Mouse (Mus musculus): ENCODE results near the gene Rbm15b. TPM values are rescaled to one million over a fixed set of nuclear protein-coding genes. Genes with fewer than 3 reads are reported as not detected.

Rbm15b gene
- polyA plus RNA-seq, 1 experiment from 2014 or later = 32.9 TPM

DNA sequence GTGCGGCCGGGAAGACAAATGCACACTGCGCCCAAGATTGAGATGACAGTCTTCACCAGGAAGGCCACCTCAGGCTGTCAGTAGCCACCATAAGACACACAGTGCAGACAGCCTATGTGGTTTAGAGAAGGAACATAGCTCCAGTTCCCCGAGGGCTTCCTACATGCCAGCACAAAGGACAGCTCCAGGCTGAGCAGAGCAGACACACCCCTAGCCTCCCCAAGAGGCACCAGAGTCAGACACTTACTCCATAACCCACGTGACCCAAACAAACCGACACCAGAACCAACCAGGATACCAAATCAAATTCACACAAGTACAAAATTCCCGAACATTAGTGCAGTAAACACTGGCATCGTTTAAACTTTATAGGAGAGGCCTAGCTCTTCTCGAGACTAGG lies 2.1 kb upstream of the Rbm15b start:
- ATAC-seq (ENCODE audit: insufficient read depth, low FRiP score, low TSS enrichment) (no peak), DNase-seq (ENCODE audit: low spot score) (no peak)
- Histone ChIP-seq H3K4me3 (ENCODE audit: low read depth, low read length) (no peak overlapping the region), H3K27me3 (ENCODE audit: control insufficient read depth, insufficient read depth, low read length) (no peaks in the 10 kb centered on the region), H3K4me1 (ENCODE audit: control insufficient read depth, insufficient read depth, low read length) (peaks cover 25% of the 10 kb centered on the region), H3K36me3 (ENCODE audit: control insufficient read depth, insufficient read depth, low read length) (peaks cover 15% of the 10 kb centered on the region), H3K27ac (ENCODE audit: low read depth, low read length) (no peak overlapping the region), H3K4me2 (ENCODE audit: low read depth) (no peak overlapping the region), H3K9ac (ENCODE audit: low read length) (no peak overlapping the region), H3K9me3 (ENCODE audit: control insufficient read depth, low read length) (no peaks in the 10 kb centered on the region)
- WGBS = 91% methylated on average over 9 of the region's 9 CpGs

DNA sequence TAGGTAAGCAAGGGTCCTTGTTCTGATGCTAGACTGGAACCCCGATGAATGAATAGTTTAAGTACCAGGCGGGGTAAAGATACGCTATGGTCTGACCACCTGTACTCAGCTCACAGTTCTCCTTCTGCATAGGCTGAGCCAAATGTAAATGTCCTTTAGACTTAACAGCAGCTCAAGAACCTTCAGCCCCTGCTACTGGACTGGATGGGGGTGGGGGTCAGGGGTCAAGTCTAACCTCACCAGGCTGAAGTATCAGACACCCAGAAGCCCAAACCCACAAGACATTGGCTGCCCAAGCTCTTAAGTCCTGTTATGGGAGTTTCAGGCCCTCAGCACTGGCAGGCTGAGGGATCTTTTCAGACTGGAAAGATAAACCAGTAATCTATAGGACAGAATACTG lies 1.1 kb upstream of the Rbm15b start:
- Histone ChIP-seq H3K4me2 (ENCODE audit: low read depth) (no peak overlapping the region), H3K9me3 (ENCODE audit: control insufficient read depth, low read length) (no peaks in the 10 kb centered on the region), H3K27ac (ENCODE audit: low read depth, low read length) (no peak overlapping the region), H3K4me1 (ENCODE audit: control insufficient read depth, insufficient read depth, low read length) (peaks cover 31% of the 10 kb centered on the region), H3K9ac (ENCODE audit: low read length) (no peak overlapping the region), H3K4me3 (ENCODE audit: low read depth, low read length) (no peak overlapping the region), H3K27me3 (ENCODE audit: control insufficient read depth, insufficient read depth, low read length) (no peaks in the 10 kb centered on the region), H3K36me3 (ENCODE audit: control insufficient read depth, insufficient read depth, low read length) (peaks cover 15% of the 10 kb centered on the region)
- ATAC-seq (ENCODE audit: insufficient read depth, low FRiP score, low TSS enrichment) (no peak), DNase-seq (ENCODE audit: low spot score) (no peak)
- 88% methylated on average over 3 of the region's 3 CpGs for WGBS

DNA sequence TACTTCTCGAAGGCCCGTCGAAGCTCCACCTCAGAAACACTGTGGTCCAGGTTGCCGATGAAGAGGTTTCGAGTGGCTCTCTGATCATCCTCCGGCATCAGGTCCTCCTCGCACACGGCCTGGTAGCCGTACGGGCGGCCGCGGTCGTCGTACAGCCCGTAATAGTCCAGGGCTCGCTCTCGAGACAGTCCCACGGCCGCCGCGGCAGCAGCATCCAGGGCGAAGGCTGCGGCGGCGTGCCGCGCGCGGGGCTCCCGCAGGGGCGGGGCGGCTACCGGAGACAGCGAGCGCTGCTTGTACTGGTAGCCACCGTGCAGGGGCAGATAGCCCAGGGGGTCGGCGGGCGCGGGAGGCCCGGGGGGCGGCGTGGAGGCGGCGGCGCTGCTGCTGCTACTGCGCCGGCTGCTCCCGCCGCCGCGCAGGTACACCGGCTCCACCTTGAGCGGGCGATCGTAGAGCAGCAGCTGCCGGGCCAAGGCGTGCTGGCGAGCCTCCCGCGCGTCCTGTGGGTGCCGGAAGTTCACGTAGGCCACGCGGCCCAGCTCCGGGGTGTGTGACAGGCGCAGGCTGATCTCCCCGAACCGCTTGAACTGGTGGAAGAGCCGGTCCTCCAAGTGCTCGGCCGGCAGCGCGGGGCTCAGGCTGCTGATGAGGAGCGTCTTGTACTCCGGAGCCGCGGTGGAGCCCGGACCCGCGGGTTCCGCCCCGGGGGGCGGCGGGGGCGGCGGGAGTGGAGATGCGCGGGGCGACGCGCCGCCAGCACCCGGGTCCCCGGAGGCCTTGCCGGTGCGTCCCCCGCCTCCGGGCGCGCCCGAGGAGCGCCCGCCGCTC lies 1.1 kb downstream of the Rbm15b start:
- 0 out of 2 replicates have a peak, but pooled peaks have one; percentile 2 for ATAC-seq (ENCODE audit: insufficient read depth, low FRiP score, low TSS enrichment)
- peak overlapping the region; percentile 96 for H3K4me3 ChIP-seq (ENCODE audit: low read depth, low read length)
- H3K4me1 ChIP-seq (ENCODE audit: control insufficient read depth, insufficient read depth, low read length) = peaks cover 31% of the 10 kb centered on the region
- peak; percentile 55 for DNase-seq (ENCODE audit: low spot score)
- peaks cover 19% of the 10 kb centered on the region for H3K36me3 ChIP-seq (ENCODE audit: control insufficient read depth, insufficient read depth, low read length)
- no peaks in the 10 kb centered on the region for H3K9me3 ChIP-seq (ENCODE audit: control insufficient read depth, low read length)
- WGBS = under 1% methylated on average over 84 of the region's 107 CpGs
- peak overlapping the region; percentile 86 for H3K27ac ChIP-seq (ENCODE audit: low read depth, low read length)
- H3K9ac ChIP-seq (ENCODE audit: low read length) = peak overlapping the region; percentile 99
- peak overlapping the region; percentile 92 for H3K4me2 ChIP-seq (ENCODE audit: low read depth)
- no peaks in the 10 kb centered on the region for H3K27me3 ChIP-seq (ENCODE audit: control insufficient read depth, insufficient read depth, low read length)

DNA sequence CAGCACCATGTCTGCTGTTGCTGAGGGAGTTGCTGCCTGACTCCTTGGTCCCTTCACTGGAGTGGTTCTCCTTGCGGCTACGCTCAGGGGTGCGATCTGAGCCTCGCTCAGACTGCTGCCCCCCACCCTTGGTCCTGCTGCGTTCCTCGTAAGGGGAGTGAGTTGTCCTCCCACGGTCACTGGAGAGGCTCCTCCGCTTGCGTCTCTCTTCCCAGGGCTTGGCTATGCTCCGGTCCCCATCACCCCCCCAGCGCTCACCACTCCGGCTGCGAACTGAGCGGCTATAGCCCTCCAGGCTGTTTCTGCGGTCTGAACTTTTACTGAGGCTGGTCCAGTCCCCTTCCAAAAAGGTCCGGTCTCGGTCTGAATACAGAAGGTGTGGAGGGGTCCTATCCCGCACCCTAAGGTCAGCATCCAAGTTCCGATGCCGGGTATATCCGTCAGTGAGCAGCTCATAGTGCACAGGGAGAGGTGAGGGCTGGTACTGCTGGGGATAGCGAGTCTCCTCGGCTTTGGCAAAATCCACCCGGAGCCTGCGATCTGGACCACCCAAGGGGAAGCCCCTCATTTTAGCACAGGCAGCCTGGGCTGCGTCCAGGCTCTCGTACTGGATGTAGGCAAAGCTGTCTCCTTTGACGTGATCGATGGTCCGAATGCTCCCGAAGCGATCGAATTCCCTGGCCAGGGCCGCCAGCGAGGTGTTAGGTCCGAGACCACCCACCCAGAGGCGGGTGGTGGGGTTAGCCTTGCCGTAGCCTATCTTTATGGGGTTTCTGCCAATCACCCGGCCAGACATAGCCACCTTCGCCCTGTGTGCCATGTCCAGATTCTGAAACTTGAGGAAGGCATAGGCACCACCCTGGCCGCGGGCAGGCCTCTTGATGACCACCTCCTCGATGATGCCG lies 2.0 kb downstream of the Rbm15b start:
- peak overlapping the region; percentile 86 for H3K27ac ChIP-seq (ENCODE audit: low read depth, low read length)
- DNase-seq (ENCODE audit: low spot score) (peak; percentile 51), ATAC-seq (ENCODE audit: insufficient read depth, low FRiP score, low TSS enrichment) (no peak)
- H3K36me3 ChIP-seq (ENCODE audit: control insufficient read depth, insufficient read depth, low read length) = peaks cover 19% of the 10 kb centered on the region
- peak overlapping the region; percentile 92 for H3K4me2 ChIP-seq (ENCODE audit: low read depth)
- H3K9ac ChIP-seq (ENCODE audit: low read length) = peak overlapping the region; percentile 99
- WGBS = 21% methylated on average over 44 of the region's 44 CpGs
- H3K9me3 ChIP-seq (ENCODE audit: control insufficient read depth, low read length) = no peaks in the 10 kb centered on the region
- H3K27me3 ChIP-seq (ENCODE audit: control insufficient read depth, insufficient read depth, low read length) = no peaks in the 10 kb centered on the region
- H3K4me3 ChIP-seq (ENCODE audit: low read depth, low read length) = peak overlapping the region; percentile 96
- H3K4me1 ChIP-seq (ENCODE audit: control insufficient read depth, insufficient read depth, low read length) = peaks cover 23% of the 10 kb centered on the region

DNA sequence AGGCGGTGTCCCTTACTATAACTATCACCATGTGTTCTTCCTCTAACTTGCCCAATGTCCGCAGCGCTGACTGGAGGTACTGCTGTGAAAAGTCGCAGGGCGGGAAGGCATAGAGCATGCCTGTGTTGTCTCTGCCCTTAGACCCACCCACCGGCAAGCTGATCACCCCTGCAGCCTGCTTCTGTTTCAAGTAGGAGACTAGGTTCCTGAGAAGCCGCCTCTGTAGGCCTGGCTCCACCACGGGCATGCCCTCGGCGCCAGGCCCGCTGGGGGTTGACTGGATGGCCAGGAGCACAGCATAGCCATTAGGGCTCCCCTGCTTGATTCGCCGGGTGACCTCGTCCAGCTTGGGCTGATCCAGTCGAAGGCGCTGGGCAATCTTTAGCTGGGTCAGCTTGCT lies 2.9 kb downstream of the Rbm15b start:
- H3K9ac ChIP-seq (ENCODE audit: low read length) = peak overlapping the region; percentile 99
- peaks cover 19% of the 10 kb centered on the region for H3K4me1 ChIP-seq (ENCODE audit: control insufficient read depth, insufficient read depth, low read length)
- H3K27ac ChIP-seq (ENCODE audit: low read depth, low read length) = no peak overlapping the region
- 44% methylated on average over 16 of the region's 16 CpGs for WGBS
- H3K36me3 ChIP-seq (ENCODE audit: control insufficient read depth, insufficient read depth, low read length) = peaks cover 16% of the 10 kb centered on the region
- H3K9me3 ChIP-seq (ENCODE audit: control insufficient read depth, low read length) = no peaks in the 10 kb centered on the region
- no peaks in the 10 kb centered on the region for H3K27me3 ChIP-seq (ENCODE audit: control insufficient read depth, insufficient read depth, low read length)
- peak; percentile 23 for DNase-seq (ENCODE audit: low spot score)
- H3K4me3 ChIP-seq (ENCODE audit: low read depth, low read length) = peak overlapping the region; percentile 96
- H3K4me2 ChIP-seq (ENCODE audit: low read depth) = peak overlapping the region; percentile 92
- ATAC-seq (ENCODE audit: insufficient read depth, low FRiP score, low TSS enrichment) = no peak

DNA sequence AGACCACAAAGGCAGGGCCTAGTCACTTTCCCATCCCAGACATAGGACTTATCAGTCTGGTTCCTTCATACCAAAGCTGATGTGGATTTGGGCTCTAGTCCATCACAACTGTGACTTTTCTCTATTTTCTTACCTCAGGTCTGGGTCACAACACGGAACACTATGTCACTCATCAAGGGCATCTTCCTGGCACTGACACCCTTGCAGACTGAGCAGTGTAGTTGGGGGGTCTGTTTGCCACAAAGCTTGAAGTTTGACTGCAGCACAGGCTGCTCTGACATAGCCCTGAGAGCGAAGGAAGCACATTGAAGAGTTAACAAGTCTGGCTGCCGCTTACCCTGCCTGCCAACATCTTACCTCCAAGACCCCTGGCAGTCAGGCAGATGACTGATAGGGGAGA lies 4.1 kb downstream of the Rbm15b start:
- Histone ChIP-seq H3K4me3 (ENCODE audit: low read depth, low read length) (no peak overlapping the region), H3K27me3 (ENCODE audit: control insufficient read depth, insufficient read depth, low read length) (no peaks in the 10 kb centered on the region), H3K9ac (ENCODE audit: low read length) (no peak overlapping the region), H3K27ac (ENCODE audit: low read depth, low read length) (no peak overlapping the region), H3K9me3 (ENCODE audit: control insufficient read depth, low read length) (no peaks in the 10 kb centered on the region), H3K4me1 (ENCODE audit: control insufficient read depth, insufficient read depth, low read length) (peaks cover 19% of the 10 kb centered on the region), H3K4me2 (ENCODE audit: low read depth) (peak overlapping the region; percentile 25; the same call in 1 of the 2 replicates), H3K36me3 (ENCODE audit: control insufficient read depth, insufficient read depth, low read length) (peaks cover 6% of the 10 kb centered on the region; the same call in 1 of the 2 replicates)
- no peak for DNase-seq (ENCODE audit: low spot score)
- ATAC-seq (ENCODE audit: insufficient read depth, low FRiP score, low TSS enrichment) = no peak
- 85% methylated on average over 3 of the region's 3 CpGs for WGBS

DNA sequence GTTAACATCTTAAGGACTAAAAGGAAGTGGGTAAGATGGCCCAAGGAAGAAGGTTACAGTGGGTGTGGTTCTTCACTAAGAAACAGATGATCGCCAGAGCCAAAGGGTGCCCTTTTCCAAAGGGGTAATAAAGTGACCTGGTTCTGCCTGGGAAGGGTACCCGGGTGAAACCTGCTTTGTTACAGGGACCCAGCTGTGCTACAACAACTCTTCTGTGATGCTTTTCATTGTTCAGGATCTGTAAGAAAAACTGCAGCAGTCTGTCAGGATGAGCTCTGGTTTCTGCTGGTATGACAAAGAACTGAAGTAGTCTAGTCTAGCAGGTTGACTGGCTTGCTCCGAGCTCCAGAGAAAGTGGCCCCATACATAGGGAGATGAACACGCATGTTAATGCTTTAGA lies 5.1 kb downstream of the Rbm15b start:
- 65% methylated on average over 4 of the region's 4 CpGs for WGBS
- ATAC-seq (ENCODE audit: insufficient read depth, low FRiP score, low TSS enrichment) (no peak), DNase-seq (ENCODE audit: low spot score) (no peak)
- Histone ChIP-seq H3K4me1 (ENCODE audit: control insufficient read depth, insufficient read depth, low read length) (peaks cover 16% of the 10 kb centered on the region), H3K9me3 (ENCODE audit: control insufficient read depth, low read length) (no peaks in the 10 kb centered on the region), H3K36me3 (ENCODE audit: control insufficient read depth, insufficient read depth, low read length) (peaks cover 6% of the 10 kb centered on the region; the same call in 1 of the 2 replicates), H3K27ac (ENCODE audit: low read depth, low read length) (no peak overlapping the region), H3K9ac (ENCODE audit: low read length) (no peak overlapping the region), H3K4me3 (ENCODE audit: low read depth, low read length) (no peak overlapping the region), H3K4me2 (ENCODE audit: low read depth) (no peak overlapping the region), H3K27me3 (ENCODE audit: control insufficient read depth, insufficient read depth, low read length) (no peaks in the 10 kb centered on the region)

DNA sequence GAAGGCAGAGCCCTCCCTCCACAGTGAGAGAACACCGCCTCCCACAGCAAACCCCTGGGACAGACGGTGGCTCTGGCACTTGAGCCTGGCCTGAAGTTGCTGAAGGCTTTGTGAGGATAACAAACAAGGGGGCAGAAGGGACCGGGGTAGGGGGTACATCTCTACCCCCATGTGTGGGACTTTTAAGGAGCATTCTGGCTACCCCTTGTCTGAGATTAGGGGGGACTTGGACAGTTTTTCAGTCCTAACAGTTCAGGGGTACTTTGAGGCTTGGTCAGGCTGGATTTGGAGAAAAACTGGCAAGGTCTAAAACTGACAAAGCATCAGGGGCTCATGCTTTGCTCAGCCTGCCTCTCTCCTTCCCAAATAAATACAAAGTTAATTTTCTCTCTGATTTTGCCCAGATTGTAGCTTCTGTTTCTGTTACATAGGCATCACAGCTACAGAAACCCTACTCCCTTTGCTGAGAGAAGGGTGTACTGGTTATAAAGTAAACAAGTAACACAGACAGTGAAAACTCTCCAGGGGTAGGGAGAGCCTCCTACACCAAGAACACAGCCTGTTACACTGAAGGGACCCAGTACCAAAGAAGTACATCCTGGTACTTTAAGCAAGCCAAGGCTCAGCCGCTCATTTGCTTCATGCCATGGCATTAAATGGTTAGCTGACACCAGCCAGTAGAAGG lies 6.0 kb downstream of the Rbm15b start:
- 65% methylated on average over 4 of the region's 4 CpGs for WGBS
- no peak for DNase-seq (ENCODE audit: low spot score)
- no peak overlapping the region for H3K9ac ChIP-seq (ENCODE audit: low read length)
- no peak for ATAC-seq (ENCODE audit: insufficient read depth, low FRiP score, low TSS enrichment)
- H3K27me3 ChIP-seq (ENCODE audit: control insufficient read depth, insufficient read depth, low read length) = no peaks in the 10 kb centered on the region
- peaks cover 6% of the 10 kb centered on the region; the same call in 1 of the 2 replicates for H3K36me3 ChIP-seq (ENCODE audit: control insufficient read depth, insufficient read depth, low read length)
- H3K4me2 ChIP-seq (ENCODE audit: low read depth) = no peak overlapping the region
- H3K9me3 ChIP-seq (ENCODE audit: control insufficient read depth, low read length) = no peaks in the 10 kb centered on the region
- H3K4me3 ChIP-seq (ENCODE audit: low read depth, low read length) = no peak overlapping the region
- H3K27ac ChIP-seq (ENCODE audit: low read depth, low read length) = no peak overlapping the region
- H3K4me1 ChIP-seq (ENCODE audit: control insufficient read depth, insufficient read depth, low read length) = peaks cover 16% of the 10 kb centered on the region

All from neural tube, embryonic 11.5 days (tissue).